17 mouse cellular contexts compared by ENCODE assay signal in the genomic region with DNA sequence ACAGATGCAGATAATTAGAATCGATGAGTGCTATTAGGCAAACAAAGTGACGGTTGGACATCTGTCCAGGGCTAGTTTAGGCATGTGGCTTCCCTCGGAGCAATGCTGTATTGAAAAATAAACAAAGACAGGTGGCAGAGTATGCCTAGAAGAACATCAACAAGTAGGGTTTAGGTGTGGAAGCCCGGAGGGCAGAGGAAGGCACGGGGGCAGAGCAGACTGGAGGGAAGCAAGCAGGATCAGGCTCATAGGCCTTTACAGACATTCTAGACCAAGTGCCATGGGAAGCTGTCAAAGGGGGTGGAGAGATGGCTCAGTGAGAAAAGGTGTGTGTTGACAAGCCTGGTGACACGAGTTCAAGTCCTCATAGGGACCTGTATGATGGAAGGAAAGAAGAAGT. TPM values are rescaled to one million over a fixed set of nuclear protein-coding genes. Genes with fewer than 3 reads are reported as not detected.
"Had no signal": no experiment of that assay in that cellular context is flagged by ENCODE, and none has a peak within 500 bp of the region (broad histone marks: within the 10 kb centered on the region; RNA-seq: fewer than 3 reads in every experiment).

No protein-coding gene starts in this region.

- H3K9ac ChIP-seq: liver, postnatal 0 days; lung, embryonic 15.5 days; midbrain, embryonic 12.5 days; neural tube, embryonic 12.5 days; stomach, embryonic 15.5 days had no signal

- H3K27ac ChIP-seq: lung, embryonic 15.5 days; macrophage; midbrain, embryonic 12.5 days; neural tube, embryonic 12.5 days; stomach, embryonic 15.5 days; stomach, postnatal 0 days had no signal

- ATAC-seq: liver, postnatal 0 days; lung, postnatal 0 days had no signal

- H3K4me1 ChIP-seq: lung, embryonic 15.5 days; midbrain, embryonic 12.5 days had no signal

- H3K36me3 ChIP-seq: stomach, embryonic 15.5 days had no signal

- H3K4me2 ChIP-seq: lung, embryonic 15.5 days; midbrain, embryonic 12.5 days; neural tube, embryonic 12.5 days; stomach, embryonic 15.5 days had no signal

- H3K4me3 ChIP-seq: lung, embryonic 15.5 days; megakaryocyte, embryonic 14.5 days; midbrain, embryonic 12.5 days; neural tube, embryonic 12.5 days; stomach, embryonic 15.5 days had no signal

- DNase-seq: liver, postnatal 0 days; lung, adult 2 months; lung, postnatal 36 days; midbrain, embryonic 14.5 days; right cerebral cortex, postnatal 14 days had no signal

- H3K9me3 ChIP-seq: lung, embryonic 15.5 days; megakaryocyte, embryonic 14.5 days; midbrain, embryonic 12.5 days; neural tube, embryonic 12.5 days; stomach, embryonic 15.5 days had no signal

- H3K27me3 ChIP-seq: lung, embryonic 15.5 days; neural tube, embryonic 12.5 days; stomach, embryonic 15.5 days had no signal

RNA-seq across cellular contexts. Expression of gene Asgr1, which starts 4.5 kb away (rescaled TPM):
- polyA plus RNA-seq: macrophage; neural tube, embryonic 14.5 days; spleen, adult 2 months; thymus, adult 2 months had no signal

RNA-seq across cellular contexts. Expression of gene Asgr2, which starts 43.1 kb away (rescaled TPM):
- polyA plus RNA-seq: lung, postnatal 0 days; midbrain, embryonic 12.5 days; midbrain, embryonic 14.5 days; midbrain, postnatal 0 days; neural tube, embryonic 14.5 days had no signal
